Mouse (Mus musculus): ENCODE measurements around the gene Pax7.

- TF ChIP-seq POLR2A (IDR thresholded peaks at IDR 0.05; ENCODE audit: insufficient read length, low read depth) (no peak), MYOG (IDR thresholded peaks at IDR 0.05; ENCODE audit: control insufficient read depth in 1 of 3, insufficient read depth in 1 of 3, insufficient read length in 2 of 3, low read depth in 2 of 3) (no peak)
These were observed 71.4 kb downstream of the Pax7 start for GRCm38 (mm10) chr4:139761911-139762310.

Data from myocyte (in vitro differentiated cells).